Mouse (Mus musculus): Measurements from ENCODE around the gene B4galnt1.
"Not testable (repeated sequence)": the region's sequence is repeated elsewhere in the genome, so short reads cannot be mapped to it uniquely, and the experiment has no call there.

The B4galnt1 gene

DNA sequence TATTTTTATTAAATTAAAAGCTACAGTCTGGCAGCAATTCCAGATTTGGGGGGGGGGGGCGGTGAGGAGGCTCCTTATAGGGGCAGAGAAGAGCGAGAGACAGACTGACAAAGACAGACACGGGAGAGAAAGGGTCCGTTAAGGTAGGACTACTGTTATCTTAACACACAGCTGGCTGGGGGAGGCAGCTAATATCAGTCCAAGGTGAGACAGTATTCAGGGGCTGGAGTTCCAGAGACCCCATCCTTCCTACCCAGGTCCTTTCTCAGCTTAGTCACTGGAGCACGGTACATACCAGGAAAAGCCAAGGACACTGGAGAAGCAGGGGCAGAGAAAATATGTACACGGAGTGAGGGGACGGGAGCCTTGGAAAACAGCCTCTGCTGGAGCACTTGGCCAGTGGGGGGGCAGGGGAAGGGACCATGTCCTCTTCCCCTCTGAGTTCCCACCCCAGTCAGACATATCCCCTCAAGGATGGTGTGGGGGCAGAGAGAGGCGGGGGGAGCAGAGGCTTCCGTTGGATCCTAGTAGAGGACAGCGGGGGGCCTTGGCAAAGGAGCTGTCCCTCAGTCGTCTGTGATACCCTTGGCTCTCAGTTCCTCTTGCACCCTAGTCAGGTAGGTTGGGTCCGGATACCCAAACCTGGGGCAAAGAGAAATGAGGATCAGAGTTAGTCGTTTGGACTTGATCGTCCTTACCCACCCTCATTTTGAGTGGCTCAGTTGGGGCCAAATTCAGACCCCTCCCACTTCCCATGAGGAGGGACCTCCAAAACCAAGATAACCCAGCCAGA lies 25.6 kb downstream of the B4galnt1 start:
- peak overlapping the region; percentile 88 for H3K4me3 ChIP-seq (replicated peaks; ENCODE audit: low read length)
- H3K4me1 ChIP-seq (replicated peaks; ENCODE audit: low read depth, low read length), result peaks cover 81% of the 10 kb centered on the region
- H3K9me3 ChIP-seq (ENCODE audit: low read length), result no peaks in the 10 kb centered on the region
- TF ChIP-seq CTCF (conservative IDR thresholded peaks at IDR 0.05; ENCODE audit: low read length) (no peak), NANOG (IDR thresholded peaks at IDR 0.05; ENCODE audit: borderline replicate concordance, low read length) (no peak), POU5F1 (IDR thresholded peaks at IDR 0.05; ENCODE audit: borderline replicate concordance, low read length) (no peak)
- H3K36me3 ChIP-seq (ENCODE audit: insufficient read depth, low read length), result peaks cover 45% of the 10 kb centered on the region
- H3K27me3 ChIP-seq (ENCODE audit: insufficient read depth, low read length), result 0 out of 2 replicates have a peak, but pooled peaks cover 3% of the 10 kb centered on the region

DNA sequence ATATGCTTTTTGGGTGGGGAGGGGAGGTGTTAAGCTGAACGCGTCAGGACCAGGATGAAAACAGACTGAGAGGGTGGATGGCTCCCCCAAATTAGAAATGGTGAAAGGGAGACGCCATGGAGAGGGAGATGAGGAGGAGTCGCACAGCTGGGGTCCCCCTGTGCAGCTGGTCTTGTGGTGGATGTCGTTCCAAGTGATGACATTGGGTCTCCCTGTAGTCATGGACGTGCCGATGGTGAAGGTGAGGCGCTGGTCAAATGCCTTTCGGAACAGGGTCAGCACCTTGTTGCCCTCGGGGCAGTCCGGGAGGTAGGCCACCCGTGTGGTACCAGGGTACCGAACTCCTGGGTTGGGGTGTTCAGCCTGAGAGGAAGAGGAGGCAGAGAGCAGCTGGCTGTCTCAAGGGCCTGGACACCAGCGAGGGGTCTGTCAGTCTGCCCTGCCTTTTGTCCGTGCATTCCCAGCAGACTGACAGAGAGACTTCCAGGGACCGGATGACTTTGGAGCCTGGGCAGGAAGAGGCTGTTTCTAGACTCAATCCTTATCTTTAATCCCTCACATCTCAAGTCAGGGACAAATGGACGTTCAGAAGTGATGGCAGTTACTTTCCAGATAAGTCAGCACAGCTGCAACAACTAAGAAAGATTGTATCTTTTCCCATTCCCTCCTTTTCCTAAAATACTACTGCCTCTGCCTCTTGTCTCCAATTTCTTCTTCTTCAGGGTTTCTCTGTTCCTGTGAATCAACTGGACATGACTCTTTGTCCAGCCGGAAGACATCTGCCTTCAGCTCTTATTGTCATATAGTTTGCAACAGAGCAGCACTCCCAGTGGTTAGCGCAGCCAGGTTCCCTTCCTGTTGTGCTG lies 26.4 kb downstream of the B4galnt1 start:
- peaks cover 37% of the 10 kb centered on the region for H3K36me3 ChIP-seq (ENCODE audit: insufficient read depth, low read length)
- H3K4me3 ChIP-seq (replicated peaks; ENCODE audit: low read length), result peak overlapping the region; percentile 88
- 0 out of 2 replicates have a peak, but pooled peaks cover 3% of the 10 kb centered on the region for H3K27me3 ChIP-seq (ENCODE audit: insufficient read depth, low read length)
- no peaks in the 10 kb centered on the region for H3K9me3 ChIP-seq (ENCODE audit: low read length)
- TF ChIP-seq POU5F1 (IDR thresholded peaks at IDR 0.05; ENCODE audit: borderline replicate concordance, low read length), result no peak
- no peak for TF ChIP-seq NANOG (IDR thresholded peaks at IDR 0.05; ENCODE audit: borderline replicate concordance, low read length)
- TF ChIP-seq CTCF (conservative IDR thresholded peaks at IDR 0.05; ENCODE audit: low read length), result no peak
- peaks cover 83% of the 10 kb centered on the region for H3K4me1 ChIP-seq (replicated peaks; ENCODE audit: low read depth, low read length)

DNA sequence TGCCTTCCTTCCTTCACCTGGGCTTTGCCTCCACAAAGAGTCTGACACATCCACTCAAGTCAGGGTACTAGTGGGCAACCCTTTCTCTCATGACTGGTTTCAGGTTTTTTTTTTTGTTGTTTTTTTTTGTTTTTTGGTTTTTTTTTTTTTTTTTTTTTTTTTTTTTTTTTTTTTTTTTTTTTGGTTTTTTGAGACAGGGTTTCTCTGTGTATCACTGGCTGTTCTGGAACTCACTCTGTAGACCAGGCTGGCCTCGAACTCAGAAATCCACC lies 27.0 kb downstream of the B4galnt1 start:
- not testable (repeated sequence) for H3K9me3 ChIP-seq (ENCODE audit: low read length); H3K27me3 ChIP-seq (ENCODE audit: insufficient read depth, low read length); H3K4me3 ChIP-seq (replicated peaks; ENCODE audit: low read length)
- H3K36me3 ChIP-seq (ENCODE audit: insufficient read depth, low read length), result peaks cover 31% of the 10 kb centered on the region
- H3K4me1 ChIP-seq (replicated peaks; ENCODE audit: low read depth, low read length), result peaks cover 85% of the 10 kb centered on the region

DNA sequence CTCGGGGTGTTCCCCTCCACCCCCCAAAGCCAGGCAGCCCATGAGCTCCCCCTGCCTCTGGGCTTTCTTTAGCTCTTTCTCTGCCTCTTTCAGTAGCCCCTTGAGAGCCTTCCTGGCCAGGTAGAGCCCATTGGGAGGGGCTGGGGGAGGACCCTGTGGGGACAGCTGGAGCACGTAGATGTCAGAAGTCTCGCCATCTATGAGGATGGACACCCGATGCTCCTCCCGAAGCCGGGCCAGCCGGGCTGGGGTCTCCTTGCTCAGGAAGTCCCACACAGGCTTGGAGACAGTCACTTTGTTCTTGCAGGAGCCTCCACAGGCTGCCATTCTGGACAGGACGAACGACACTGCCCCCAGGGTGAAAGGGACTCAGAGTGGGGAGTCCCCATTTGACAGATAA lies 28.0 kb downstream of the B4galnt1 start:
- no peaks in the 10 kb centered on the region for H3K27me3 ChIP-seq (ENCODE audit: insufficient read depth, low read length)
- peaks cover 40% of the 10 kb centered on the region for H3K36me3 ChIP-seq (ENCODE audit: insufficient read depth, low read length)
- H3K9me3 ChIP-seq (ENCODE audit: low read length), result no peaks in the 10 kb centered on the region
- H3K4me1 ChIP-seq (replicated peaks; ENCODE audit: low read depth, low read length), result peaks cover 85% of the 10 kb centered on the region
- TF ChIP-seq POU5F1 (IDR thresholded peaks at IDR 0.05; ENCODE audit: borderline replicate concordance, low read length), result no peak
- TF ChIP-seq NANOG (IDR thresholded peaks at IDR 0.05; ENCODE audit: borderline replicate concordance, low read length), result no peak
- no peak for TF ChIP-seq CTCF (conservative IDR thresholded peaks at IDR 0.05; ENCODE audit: low read length)
- peak overlapping the region; percentile 48 for H3K4me3 ChIP-seq (replicated peaks; ENCODE audit: low read length)

DNA sequence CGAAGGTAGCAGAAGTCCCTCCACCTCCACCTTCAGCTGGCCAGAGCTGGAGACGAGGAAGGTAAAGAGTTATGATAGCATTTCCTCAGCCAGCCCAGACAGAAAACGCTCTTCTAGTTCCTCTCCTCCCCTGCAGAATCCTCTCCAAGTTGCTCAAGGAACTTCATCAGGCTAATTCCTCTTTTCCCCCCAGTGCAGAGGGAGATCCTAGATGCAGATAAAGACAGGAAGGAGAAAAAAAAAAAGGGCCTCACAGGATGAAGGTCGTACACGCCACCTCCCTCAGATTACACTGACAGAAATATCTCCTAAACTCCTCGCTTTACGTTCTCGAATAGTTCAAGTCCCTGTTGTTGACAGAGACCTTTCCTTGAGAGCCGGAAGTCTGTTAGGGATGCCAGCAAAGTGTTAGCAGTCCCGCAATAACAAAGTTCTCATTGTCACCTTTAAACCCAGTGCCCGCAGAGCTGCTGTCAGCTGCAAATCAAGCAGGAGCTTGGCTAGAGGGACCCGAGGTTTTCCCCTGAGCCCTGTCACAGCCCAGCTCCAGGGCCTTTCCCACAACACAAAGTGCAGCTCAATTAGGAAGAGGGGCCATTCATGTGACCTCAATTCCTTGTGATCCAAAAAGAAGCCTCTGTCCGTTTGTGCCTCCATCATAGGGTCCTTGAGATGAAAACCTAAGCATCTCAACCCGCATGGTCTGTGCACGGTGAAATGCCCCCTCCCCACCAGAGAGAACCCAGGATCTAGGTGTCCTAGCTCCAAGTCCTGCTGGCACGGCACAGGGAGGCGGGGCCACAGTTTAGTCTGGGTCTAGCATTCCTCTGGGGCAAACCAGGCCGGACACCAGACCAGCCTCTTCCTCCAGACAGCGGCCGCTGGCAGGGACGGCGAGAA lies 29.7 kb downstream of the B4galnt1 start:
- Histone ChIP-seq H3K9me3 (ENCODE audit: low read length) (no peaks in the 10 kb centered on the region), H3K4me1 (replicated peaks; ENCODE audit: low read depth, low read length) (peaks cover 91% of the 10 kb centered on the region), H3K27me3 (ENCODE audit: insufficient read depth, low read length) (no peaks in the 10 kb centered on the region), H3K36me3 (ENCODE audit: insufficient read depth, low read length) (peaks cover 57% of the 10 kb centered on the region), H3K4me3 (replicated peaks; ENCODE audit: low read length) (peak overlapping the region; percentile 94)
- no peak for TF ChIP-seq POU5F1 (IDR thresholded peaks at IDR 0.05; ENCODE audit: borderline replicate concordance, low read length)
- no peak for TF ChIP-seq NANOG (IDR thresholded peaks at IDR 0.05; ENCODE audit: borderline replicate concordance, low read length)
- TF ChIP-seq CTCF (conservative IDR thresholded peaks at IDR 0.05; ENCODE audit: low read length), result no peak

DNA sequence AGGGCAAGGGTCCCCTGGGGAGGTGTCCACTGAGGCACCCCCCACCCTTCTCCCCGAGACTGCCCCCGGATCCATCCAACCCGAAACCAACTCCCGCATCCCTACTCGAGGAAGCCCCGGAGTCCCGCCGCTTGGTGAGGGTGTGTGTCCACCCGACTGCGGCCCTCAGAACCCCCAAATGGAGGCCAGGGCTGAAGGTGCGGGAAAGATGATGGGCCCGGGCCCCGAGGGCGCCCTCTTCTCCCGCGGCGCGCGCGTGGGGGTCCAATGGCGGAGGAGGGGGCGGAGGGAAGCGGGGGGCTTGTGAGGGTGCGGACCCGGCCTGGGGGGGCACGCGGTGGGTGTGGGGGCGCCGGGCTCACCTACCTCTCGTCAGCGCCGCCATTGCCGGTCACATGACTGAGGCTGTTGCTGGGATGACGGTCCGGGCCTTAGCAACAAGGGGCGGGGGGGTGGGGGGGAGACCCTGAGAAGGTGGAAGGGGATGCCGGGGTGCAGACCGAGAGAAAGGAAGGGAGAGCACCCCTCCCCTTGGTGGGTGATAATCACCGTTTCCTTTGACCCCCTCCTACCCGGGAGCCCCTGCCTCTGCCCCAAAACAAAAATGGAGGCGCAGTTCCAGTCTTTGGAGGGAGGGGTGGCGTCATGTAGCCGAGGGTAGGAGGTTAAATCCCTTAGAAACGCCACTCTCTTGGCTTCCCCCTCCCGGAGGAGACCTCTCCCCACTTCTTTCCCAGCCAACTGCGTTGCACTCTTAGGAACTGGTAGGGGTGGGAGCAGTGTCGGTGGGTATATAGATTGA lies 30.5 kb downstream of the B4galnt1 start, which contains the start of gene Dtx3:
Gene Dtx3, minus strand, starts transcription at position 401 of the 802 bp plus-strand sequence.
- Histone ChIP-seq H3K36me3 (ENCODE audit: insufficient read depth, low read length) (peaks cover 65% of the 10 kb centered on the region), H3K9me3 (ENCODE audit: low read length) (no peaks in the 10 kb centered on the region), H3K4me3 (replicated peaks; ENCODE audit: low read length) (peak within 1 kb of the TSS; percentile 94), H3K4me1 (replicated peaks; ENCODE audit: low read depth, low read length) (peaks cover 86% of the 10 kb centered on the region), H3K27me3 (ENCODE audit: insufficient read depth, low read length) (no peaks in the 10 kb centered on the region)
- TF ChIP-seq POU5F1 (IDR thresholded peaks at IDR 0.05; ENCODE audit: borderline replicate concordance, low read length) (no peak), CTCF (conservative IDR thresholded peaks at IDR 0.05; ENCODE audit: low read length) (no peak), NANOG (IDR thresholded peaks at IDR 0.05; ENCODE audit: borderline replicate concordance, low read length) (no peak)

DNA sequence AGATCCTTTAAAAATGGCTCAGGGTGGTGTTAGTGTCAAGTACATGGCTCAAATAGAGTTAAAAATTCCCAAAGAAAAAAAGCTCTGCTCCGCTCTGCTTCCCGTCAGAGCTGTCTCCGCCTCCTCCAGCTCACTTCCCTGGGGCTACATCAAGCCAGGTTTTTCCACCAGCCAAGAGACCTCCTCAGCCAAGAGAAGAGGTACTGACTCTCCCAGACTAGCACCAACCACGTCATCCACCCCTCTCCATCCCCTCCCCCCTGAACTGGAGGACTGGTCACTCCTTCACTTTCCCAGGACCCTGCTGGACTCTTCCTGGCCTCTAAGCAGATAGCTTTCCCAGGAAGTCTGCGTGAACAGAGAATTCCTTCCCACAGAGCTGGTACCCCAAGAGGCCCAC lies 31.4 kb downstream of the B4galnt1 start:
- Histone ChIP-seq H3K9me3 (ENCODE audit: low read length) (no peaks in the 10 kb centered on the region), H3K4me3 (replicated peaks; ENCODE audit: low read length) (peak overlapping the region; percentile 94), H3K4me1 (replicated peaks; ENCODE audit: low read depth, low read length) (peaks cover 77% of the 10 kb centered on the region), H3K36me3 (ENCODE audit: insufficient read depth, low read length) (peaks cover 65% of the 10 kb centered on the region), H3K27me3 (ENCODE audit: insufficient read depth, low read length) (no peaks in the 10 kb centered on the region)
- no peak for TF ChIP-seq POU5F1 (IDR thresholded peaks at IDR 0.05; ENCODE audit: borderline replicate concordance, low read length)
- TF ChIP-seq CTCF (conservative IDR thresholded peaks at IDR 0.05; ENCODE audit: low read length), result no peak

Data from E14TG2a.4 (cell line).